Mouse (Mus musculus) C2C12 (cell line): ENCODE measurements around the gene Olfr1510. TPM values are rescaled to one million over a fixed set of nuclear protein-coding genes. Genes with fewer than 3 reads are reported as not detected.
"Not testable (repeated sequence)": the region's sequence is repeated elsewhere in the genome, so short reads cannot be mapped to it uniquely, and the experiment has no call there.

Experiments
- H3K27me3 ChIP-seq: one replicate; pipeline ENCODE4 v1.6.1; 2011; ENCODE audit not compliant: control insufficient read depth, insufficient read depth, insufficient read length
- H3K36me3 ChIP-seq: one replicate; pipeline ENCODE4 v1.6.1; 2011; ENCODE audit not compliant: control insufficient read depth, insufficient read depth
- H3K4me3 ChIP-seq: one replicate; pipeline ENCODE4 v1.5.1; 2011; ENCODE audit warnings: mild to moderate bottlenecking, control low read depth; ENCODE audit not compliant: poor library complexity, insufficient read depth, severe bottlenecking
- H3K79me2 ChIP-seq: one replicate; pipeline ENCODE4 v1.6.1; 2011; ENCODE audit not compliant: control insufficient read depth, insufficient read depth
- H3K79me3 ChIP-seq: one replicate; pipeline ENCODE4 v1.6.1; 2011; ENCODE audit warnings: low read depth, control low read depth
- H3ac ChIP-seq: one replicate; pipeline ENCODE3; 2011; ENCODE audit warnings: low read depth; ENCODE audit not compliant: control insufficient read depth, insufficient read length
- CEBPB ChIP-seq: IDR thresholded peaks from one replicate; pipeline ENCODE4 v1.6.1; 2011; ENCODE audit warnings: low read depth, mild to moderate bottlenecking, control low read depth, moderate library complexity
- CTCF ChIP-seq: IDR thresholded peaks from one replicate; pipeline ENCODE4 v1.5.1; 2011; ENCODE audit not compliant: control insufficient read depth, insufficient read depth, insufficient read length
- FOSL1 ChIP-seq: IDR thresholded peaks from one replicate; pipeline ENCODE4 v1.8.0; 2011; ENCODE audit warnings: mild to moderate bottlenecking, low read length; ENCODE audit not compliant: poor library complexity, insufficient read depth, severe bottlenecking
- MAX ChIP-seq: IDR thresholded peaks from one replicate; pipeline ENCODE4 v1.6.1; 2011; ENCODE audit warnings: mild to moderate bottlenecking, control low read depth
- MYOD1 ChIP-seq: IDR thresholded peaks from one replicate; pipeline ENCODE4 v1.6.1; 2011; ENCODE audit warnings: low read depth; ENCODE audit not compliant: control insufficient read depth, insufficient read length
- MYOG ChIP-seq: IDR thresholded peaks from one replicate; pipeline ENCODE4 v1.6.1; 2011; ENCODE audit not compliant: control insufficient read depth, insufficient read length; ENCODE audit errors: extremely low read depth
- USF1 ChIP-seq: IDR thresholded peaks from one replicate; pipeline ENCODE4 v1.6.1; 2011; ENCODE audit warnings: low read depth, mild to moderate bottlenecking, control low read depth, moderate library complexity
- long read RNA-seq, 2 experiments: library from polyadenylated mRNA; unstranded; transcript quantifications; one replicate each; pipeline ENCODE4 v2.0.0; 2019 to 2020
- polyA plus RNA-seq: library from polyadenylated mRNA; unstranded; fragments of >200 nt; fragmentation: generic; extraction: Trizol; gene quantifications from one replicate; pipeline ENCODE4 v1.2.1, GENCODE M21; 2012; ENCODE audit warnings: missing spikeins

Gene Olfr1510
- polyA plus RNA-seq, result not detected
- long read RNA-seq, experiment 1, result 0 reads
- long read RNA-seq, experiment 2, result 0 reads

DNA sequence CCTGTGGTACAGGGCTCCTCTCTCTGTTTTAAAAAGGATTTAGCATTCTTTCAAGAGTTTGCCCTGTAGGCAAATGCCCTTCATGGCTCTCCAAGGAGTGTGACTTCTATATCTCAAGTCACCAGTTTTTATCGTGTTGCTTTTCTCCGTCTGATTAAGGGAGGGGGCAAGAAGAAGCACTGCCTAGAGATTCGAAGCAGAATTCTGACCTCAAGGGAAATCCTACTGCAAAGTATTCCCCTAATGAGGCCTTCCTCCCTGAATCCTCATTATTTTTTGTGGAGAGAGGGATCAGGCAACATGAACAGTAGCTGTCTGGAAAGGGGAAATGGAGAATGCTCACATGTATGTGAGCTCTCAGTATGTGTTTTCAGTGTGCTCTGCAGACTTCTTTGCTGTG lies at the start of gene Olfr1510:
TSS of gene Olfr1510 (minus strand) at position 101 of the 400 bp plus-strand sequence.
- no peaks in the 10 kb centered on the region for H3K79me2 ChIP-seq
- H3K79me3 ChIP-seq, result no peaks in the 10 kb centered on the region
- H3K4me3 ChIP-seq, result no peak within 1 kb of the TSS
- no peak within 1 kb of the TSS for H3ac ChIP-seq
- H3K36me3 ChIP-seq, result no peaks in the 10 kb centered on the region
- H3K27me3 ChIP-seq, result no peaks in the 10 kb centered on the region
- no peak for TF ChIP-seq MYOG
- TF ChIP-seq USF1, result no peak
- TF ChIP-seq MAX, result no peak
- TF ChIP-seq CEBPB, result no peak
- no peak for TF ChIP-seq MYOD1
- no peak for TF ChIP-seq FOSL1
- no peak for TF ChIP-seq CTCF

GRCm38 (mm10) chr14:52461928-52462327 lies 47.8 kb upstream of the Olfr1510 start:
- Histone ChIP-seq H3K36me3 (no peaks in the 10 kb centered on the region), H3K79me2 (no peaks in the 10 kb centered on the region), H3K27me3 (no peaks in the 10 kb centered on the region), H3K79me3 (no peaks in the 10 kb centered on the region), H3K4me3 (no peak overlapping the region), H3ac (no peak overlapping the region)
- TF ChIP-seq MAX (no peak), USF1 (no peak), CTCF (no peak), CEBPB (no peak), MYOD1 (no peak), MYOG (no peak), FOSL1 (no peak)

DNA sequence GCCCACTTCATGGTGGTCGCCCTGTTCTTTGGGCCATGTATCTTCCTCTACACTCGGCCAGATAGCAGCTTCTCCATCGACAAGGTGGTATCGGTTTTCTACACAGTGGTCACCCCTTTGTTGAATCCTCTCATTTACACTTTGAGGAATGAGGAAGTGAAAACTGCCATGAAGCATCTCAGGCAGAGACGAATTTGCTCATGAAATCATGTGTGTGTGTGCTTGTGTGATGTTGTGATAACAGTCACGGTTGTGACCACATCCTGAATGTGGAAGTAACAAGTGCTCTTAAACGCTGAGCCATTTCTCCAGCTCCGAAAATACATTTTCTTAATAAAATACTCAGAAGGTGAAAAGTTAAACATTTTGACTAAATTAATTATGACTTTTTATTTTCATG lies 37.0 kb upstream of the Olfr1510 start:
- Histone ChIP-seq H3ac (no peak overlapping the region), H3K4me3 (no peak overlapping the region), H3K27me3 (no peaks in the 10 kb centered on the region), H3K79me3 (no peaks in the 10 kb centered on the region), H3K79me2 (no peaks in the 10 kb centered on the region), H3K36me3 (no peaks in the 10 kb centered on the region)
- TF ChIP-seq CTCF, result no peak
- TF ChIP-seq MAX, result no peak
- no peak for TF ChIP-seq MYOG
- no peak for TF ChIP-seq FOSL1
- no peak for TF ChIP-seq CEBPB
- no peak for TF ChIP-seq USF1
- no peak for TF ChIP-seq MYOD1

- TF ChIP-seq MYOD1 (no peak), USF1 (no peak), MYOG (no peak), CTCF (no peak), CEBPB (no peak), MAX (no peak), FOSL1 (no peak)
- H3K79me3 ChIP-seq, result no peaks in the 10 kb centered on the region
- no peak within 1 kb of the TSS for H3ac ChIP-seq
- no peak within 1 kb of the TSS for H3K4me3 ChIP-seq
- no peaks in the 10 kb centered on the region for H3K27me3 ChIP-seq
- no peaks in the 10 kb centered on the region for H3K36me3 ChIP-seq
- H3K79me2 ChIP-seq, result no peaks in the 10 kb centered on the region
These were observed 28.5 kb upstream of the Olfr1510 start, which contains the start of gene Olfr1509 for GRCm38 (mm10) chr14:52442690-52443089. Gene Olfr1509, plus strand, starts transcription at chr14:52442990.

DNA sequence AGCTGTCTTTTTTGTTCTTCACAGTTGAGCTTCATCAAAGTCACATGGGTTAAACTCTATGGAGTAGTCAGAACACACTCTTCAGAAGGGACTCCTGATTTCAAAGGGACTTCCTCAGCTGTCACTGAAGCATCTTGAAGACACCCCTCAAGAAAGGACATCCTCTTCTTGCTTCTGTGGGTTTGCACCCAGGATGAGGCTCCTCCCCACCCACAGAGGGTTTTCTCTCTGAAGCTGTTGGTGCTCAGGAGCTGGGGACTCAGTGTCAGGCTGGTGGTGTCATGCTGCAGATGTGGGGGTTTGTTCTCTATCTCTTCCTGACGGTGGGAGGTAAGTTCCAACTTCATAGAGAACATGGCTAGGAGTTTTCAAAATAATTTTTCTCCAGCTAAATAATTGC lies 13.5 kb upstream of the Olfr1510 start:
- no peaks in the 10 kb centered on the region for H3K27me3 ChIP-seq
- H3K4me3 ChIP-seq, result no peak overlapping the region
- no peaks in the 10 kb centered on the region for H3K79me3 ChIP-seq
- H3K36me3 ChIP-seq, result no peaks in the 10 kb centered on the region
- H3ac ChIP-seq, result no peak overlapping the region
- no peaks in the 10 kb centered on the region for H3K79me2 ChIP-seq
- TF ChIP-seq FOSL1, result no peak
- TF ChIP-seq MAX, result no peak
- no peak for TF ChIP-seq CEBPB
- TF ChIP-seq USF1, result no peak

- H3K79me3 ChIP-seq, H3K36me3 ChIP-seq, H3K4me3 ChIP-seq, H3K79me2 ChIP-seq, H3K27me3 ChIP-seq, H3ac ChIP-seq: not testable (repeated sequence)
These were observed 3.8 kb downstream of the Olfr1510 start for GRCm38 (mm10) chr14:52410142-52410919.
